Mouse (Mus musculus): Measurements from ENCODE around the gene Dync1i1. TPM values are rescaled to one million over a fixed set of nuclear protein-coding genes. Genes with fewer than 3 reads are reported as not detected.

Dync1i1 gene
- polyA plus RNA-seq, 1 experiment from 2014 or later: 117 TPM

GRCm38 (mm10) chr6:5949812-5950392, 224.5 kb downstream of the Dync1i1 start:
- Histone ChIP-seq H3K9ac (replicated peaks) (no peak overlapping the region), H3K4me3 (no peak overlapping the region), H3K4me1 (no peaks in the 10 kb centered on the region), H3K9me3 (no peaks in the 10 kb centered on the region), H3K36me3 (no peaks in the 10 kb centered on the region), H3K27ac (replicated peaks) (no peak overlapping the region), H3K27me3 (no peaks in the 10 kb centered on the region), H3K4me2 (replicated peaks) (no peak overlapping the region)
- peak; percentile 58; the same call in 1 of the 2 replicates for ATAC-seq (replicated peaks)
- WGBS: 49% methylated on average over 9 of the region's 9 CpGs

- no peak overlapping the region for H3K4me2 ChIP-seq (replicated peaks)
- no peak for ATAC-seq (replicated peaks)
- no peaks in the 10 kb centered on the region for H3K9me3 ChIP-seq
- H3K27me3 ChIP-seq: no peaks in the 10 kb centered on the region
- no peak overlapping the region for H3K27ac ChIP-seq (replicated peaks)
- WGBS: 76% methylated on average over 10 of the region's 10 CpGs
- no peak overlapping the region for H3K9ac ChIP-seq (replicated peaks)
- no peak overlapping the region for H3K4me3 ChIP-seq
- peaks cover 5% of the 10 kb centered on the region; the same call in 1 of the 2 replicates for H3K4me1 ChIP-seq
- H3K36me3 ChIP-seq: no peaks in the 10 kb centered on the region
Observed at GRCm38 (mm10) chr6:5956316-5956913, 231.0 kb downstream of the Dync1i1 start.

- H3K27ac ChIP-seq (replicated peaks): no peak overlapping the region
- no peaks in the 10 kb centered on the region for H3K27me3 ChIP-seq
- ATAC-seq (replicated peaks): no peak
- no peak overlapping the region for H3K4me2 ChIP-seq (replicated peaks)
- 55% methylated on average over 4 of the region's 4 CpGs for WGBS
- H3K9ac ChIP-seq (replicated peaks): no peak overlapping the region
- H3K4me1 ChIP-seq: peaks cover 5% of the 10 kb centered on the region; the same call in 1 of the 2 replicates
- H3K9me3 ChIP-seq: no peaks in the 10 kb centered on the region
- H3K4me3 ChIP-seq: no peak overlapping the region
- H3K36me3 ChIP-seq: no peaks in the 10 kb centered on the region
Observed at GRCm38 (mm10) chr6:5960728-5961127, 235.3 kb downstream of the Dync1i1 start.

DNA sequence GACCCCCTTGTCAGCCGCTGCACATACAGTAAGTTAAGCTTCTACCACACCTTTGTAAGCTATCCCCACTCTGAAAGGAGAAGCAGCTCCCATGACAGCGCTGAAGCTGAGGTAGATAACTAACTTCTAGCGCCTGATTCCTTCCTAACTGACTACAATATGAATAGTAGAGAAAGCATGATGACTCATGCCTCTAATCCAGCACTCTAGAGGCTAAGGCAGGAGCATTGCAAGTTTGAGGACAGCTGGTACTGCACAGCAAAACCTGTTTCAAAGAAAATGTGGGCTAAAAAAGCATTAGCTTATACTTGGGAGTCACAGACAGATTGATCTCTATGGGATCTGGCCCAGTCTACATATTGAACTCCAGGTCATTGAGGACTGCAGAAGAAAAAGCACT, 236.5 kb downstream of the Dync1i1 start:
- ATAC-seq (replicated peaks): no peak
- WGBS: 89% methylated on average over 3 of the region's 3 CpGs
- Histone ChIP-seq H3K4me2 (replicated peaks) (no peak overlapping the region), H3K36me3 (no peaks in the 10 kb centered on the region), H3K27me3 (no peaks in the 10 kb centered on the region), H3K4me1 (no peaks in the 10 kb centered on the region), H3K9ac (replicated peaks) (no peak overlapping the region), H3K4me3 (no peak overlapping the region), H3K27ac (replicated peaks) (no peak overlapping the region), H3K9me3 (no peaks in the 10 kb centered on the region)

- Histone ChIP-seq H3K4me1 (no peaks in the 10 kb centered on the region), H3K27me3 (no peaks in the 10 kb centered on the region), H3K9me3 (no peaks in the 10 kb centered on the region), H3K9ac (replicated peaks) (no peak overlapping the region), H3K36me3 (no peaks in the 10 kb centered on the region), H3K4me2 (replicated peaks) (no peak overlapping the region), H3K27ac (replicated peaks) (no peak overlapping the region), H3K4me3 (no peak overlapping the region)
- no peak for ATAC-seq (replicated peaks)
- 86% methylated on average over 7 of the region's 7 CpGs for WGBS
Observed at GRCm38 (mm10) chr6:5966376-5966775, 240.9 kb downstream of the Dync1i1 start.

DNA sequence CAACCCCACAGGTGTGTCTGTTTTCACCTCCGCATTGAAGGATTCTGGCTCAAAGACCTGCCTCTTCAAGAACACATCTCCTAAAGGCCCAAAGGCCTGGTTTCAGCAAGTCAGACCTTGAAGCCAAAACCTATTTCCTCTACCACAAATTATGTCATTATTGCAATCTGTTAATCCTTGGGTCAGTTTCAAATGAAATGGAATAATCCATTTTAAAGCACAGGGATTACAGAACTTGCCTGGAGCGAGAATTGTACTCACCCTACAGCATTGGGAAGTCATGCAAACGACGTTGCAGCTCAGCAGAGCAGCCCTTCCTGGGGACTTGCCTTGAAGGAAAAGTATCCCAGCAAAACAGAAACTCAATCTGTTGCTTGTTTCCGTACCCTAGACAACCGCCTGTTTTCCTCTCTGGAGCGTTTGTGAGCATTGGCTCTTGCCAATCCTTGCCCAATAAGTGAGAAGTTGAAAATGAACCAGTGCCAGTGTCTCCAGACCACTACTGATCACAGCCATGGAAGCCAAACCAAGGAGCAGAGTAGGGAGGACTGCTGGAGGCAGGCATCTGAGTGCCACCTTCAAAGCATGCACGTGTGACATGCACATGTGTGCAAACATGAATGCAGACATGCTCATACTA, 241.5 kb downstream of the Dync1i1 start:
- H3K4me1 ChIP-seq: no peaks in the 10 kb centered on the region
- H3K27me3 ChIP-seq: no peaks in the 10 kb centered on the region
- H3K9me3 ChIP-seq: no peaks in the 10 kb centered on the region
- no peak overlapping the region for H3K9ac ChIP-seq (replicated peaks)
- H3K27ac ChIP-seq (replicated peaks): no peak overlapping the region
- no peak overlapping the region for H3K4me3 ChIP-seq
- no peaks in the 10 kb centered on the region for H3K36me3 ChIP-seq
- WGBS: 80% methylated on average over 8 of the region's 8 CpGs
- no peak overlapping the region for H3K4me2 ChIP-seq (replicated peaks)
- no peak for ATAC-seq (replicated peaks)

DNA sequence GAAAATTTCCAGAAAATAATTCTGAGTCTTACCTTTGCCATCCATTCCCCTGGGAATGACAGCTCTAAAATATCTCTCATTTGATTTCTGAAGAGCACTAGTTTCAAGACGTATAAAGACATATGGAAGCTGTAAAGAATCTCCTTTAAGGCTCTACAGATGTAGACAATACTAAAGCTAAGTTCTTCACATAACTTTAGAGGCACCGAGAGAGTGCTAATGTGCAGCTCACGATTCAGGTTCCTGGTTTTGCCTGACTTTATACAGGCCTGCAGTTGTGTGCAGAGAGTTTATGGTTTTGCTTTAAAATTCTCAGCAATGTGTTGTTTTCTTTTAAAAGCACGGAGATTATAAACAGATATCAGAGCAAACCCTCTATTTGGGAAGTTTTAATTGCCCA, 242.1 kb downstream of the Dync1i1 start:
- no peak for ATAC-seq (replicated peaks)
- H3K4me3 ChIP-seq: no peak overlapping the region
- no peaks in the 10 kb centered on the region for H3K36me3 ChIP-seq
- no peaks in the 10 kb centered on the region for H3K9me3 ChIP-seq
- H3K27ac ChIP-seq (replicated peaks): no peak overlapping the region
- H3K9ac ChIP-seq (replicated peaks): no peak overlapping the region
- H3K27me3 ChIP-seq: no peaks in the 10 kb centered on the region
- H3K4me2 ChIP-seq (replicated peaks): no peak overlapping the region
- no peaks in the 10 kb centered on the region for H3K4me1 ChIP-seq
- 87% methylated on average over 4 of the region's 4 CpGs for WGBS

GRCm38 (mm10) chr6:5969613-5970012, 244.2 kb downstream of the Dync1i1 start:
- WGBS: 79% methylated on average over 8 of the region's 8 CpGs
- Histone ChIP-seq H3K4me2 (replicated peaks) (no peak overlapping the region), H3K9me3 (no peaks in the 10 kb centered on the region), H3K4me1 (no peaks in the 10 kb centered on the region), H3K9ac (replicated peaks) (no peak overlapping the region), H3K27me3 (no peaks in the 10 kb centered on the region), H3K36me3 (no peaks in the 10 kb centered on the region), H3K4me3 (no peak overlapping the region), H3K27ac (replicated peaks) (no peak overlapping the region)
- ATAC-seq (replicated peaks): no peak

- Histone ChIP-seq H3K27me3 (no peaks in the 10 kb centered on the region), H3K4me2 (replicated peaks) (no peak overlapping the region), H3K4me3 (no peak overlapping the region), H3K27ac (replicated peaks) (no peak overlapping the region), H3K9ac (replicated peaks) (no peak overlapping the region), H3K36me3 (no peaks in the 10 kb centered on the region), H3K4me1 (no peaks in the 10 kb centered on the region), H3K9me3 (no peaks in the 10 kb centered on the region)
- ATAC-seq (replicated peaks): no peak
- 77% methylated on average over 4 of the region's 4 CpGs for WGBS
Observed at GRCm38 (mm10) chr6:5976241-5976640, 250.8 kb downstream of the Dync1i1 start.

DNA sequence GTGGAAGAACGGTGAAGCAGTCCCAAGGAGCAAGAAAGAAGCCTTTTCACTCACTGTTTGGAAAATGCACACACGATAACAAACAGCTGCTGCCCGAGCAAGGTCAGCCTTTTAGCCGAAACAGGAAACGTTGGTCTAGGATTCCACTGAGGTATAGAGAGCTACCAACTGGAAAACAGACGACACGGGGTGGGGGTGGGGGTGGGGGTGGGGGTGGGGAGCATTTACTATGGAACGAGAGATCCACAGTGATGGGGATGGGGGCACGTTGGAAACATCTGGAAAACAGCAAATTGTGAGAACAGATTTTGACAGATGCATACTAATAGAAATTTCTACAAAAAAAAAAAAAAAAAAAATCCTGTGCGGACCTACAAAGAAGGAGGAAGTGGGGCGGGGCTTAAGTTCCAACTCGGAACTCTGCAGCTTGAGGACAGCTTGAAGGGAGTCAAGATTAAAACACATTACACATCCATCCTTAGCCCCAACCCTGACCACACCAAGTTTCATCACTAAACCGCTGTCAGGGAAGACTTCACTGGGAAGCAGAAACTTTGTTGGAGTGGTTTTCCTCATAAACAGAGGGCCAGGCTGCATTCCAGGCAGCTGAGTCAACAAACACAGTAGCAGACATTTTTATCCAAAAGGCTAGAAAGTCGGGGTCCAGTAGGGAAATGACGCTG, 251.9 kb downstream of the Dync1i1 start:
- Histone ChIP-seq H3K36me3 (no peaks in the 10 kb centered on the region), H3K4me1 (no peaks in the 10 kb centered on the region), H3K9ac (replicated peaks) (no peak overlapping the region), H3K4me3 (no peak overlapping the region), H3K4me2 (replicated peaks) (no peak overlapping the region), H3K27ac (replicated peaks) (no peak overlapping the region), H3K27me3 (no peaks in the 10 kb centered on the region), H3K9me3 (no peaks in the 10 kb centered on the region)
- WGBS: 75% methylated on average over 15 of the region's 15 CpGs
- no peak for ATAC-seq (replicated peaks)

DNA sequence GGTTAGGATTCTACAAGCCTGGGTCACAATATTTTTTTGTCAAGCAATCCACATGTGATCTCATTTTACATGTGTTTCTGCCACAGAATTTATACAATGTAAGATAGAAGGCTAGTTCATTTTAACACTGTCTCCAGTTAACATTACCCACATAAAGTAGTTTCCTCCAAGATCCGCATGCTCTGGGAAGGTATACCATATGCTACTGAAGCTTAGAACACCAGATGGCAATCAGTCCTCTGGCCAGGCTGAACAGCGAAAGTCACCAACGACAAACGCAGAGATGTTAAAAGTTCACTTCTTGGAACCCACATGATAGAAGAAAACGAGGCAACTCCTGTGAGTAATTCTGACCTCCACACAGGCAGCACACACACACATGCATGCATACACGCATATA, 265.8 kb downstream of the Dync1i1 start:
- WGBS: 48% methylated on average over 6 of the region's 6 CpGs
- Histone ChIP-seq H3K4me1 (peaks cover 36% of the 10 kb centered on the region), H3K9me3 (no peaks in the 10 kb centered on the region), H3K27me3 (no peaks in the 10 kb centered on the region), H3K9ac (replicated peaks) (no peak overlapping the region), H3K4me3 (no peak overlapping the region), H3K4me2 (replicated peaks) (peak overlapping the region; percentile 45), H3K36me3 (no peaks in the 10 kb centered on the region), H3K27ac (replicated peaks) (peak overlapping the region; percentile 82)
- peak; percentile 31; the same call in 1 of the 2 replicates for ATAC-seq (replicated peaks)
